Mouse (Mus musculus) layer of hippocampus, postnatal 25 days (tissue): ENCODE data around the gene Tmem130. TPM values are rescaled to one million over a fixed set of nuclear protein-coding genes. Genes with fewer than 3 reads are reported as not detected.
"Not testable (repeated sequence)": the region's sequence is repeated elsewhere in the genome, so short reads cannot be mapped to it uniquely, and the experiment has no call there.

ENCODE experiments used
- DNase-seq, 2 experiments: peaks; one replicate each; pipeline ENCODE4 v3.0.0; 2022; ENCODE audit warnings: mixed read lengths in 2 of 2, low spot score in 1 of 2; ENCODE audit errors: extremely low spot score in 1 of 2
- total RNA-seq, 2 experiments: library from RNA; stranded (reverse); gene quantifications; 2 replicates each; pipeline ENCODE4 v1.2.3; 2021

The Tmem130 gene
- 100 to 1,000 TPM; 121 to 140 TPM for total RNA-seq

DNA sequence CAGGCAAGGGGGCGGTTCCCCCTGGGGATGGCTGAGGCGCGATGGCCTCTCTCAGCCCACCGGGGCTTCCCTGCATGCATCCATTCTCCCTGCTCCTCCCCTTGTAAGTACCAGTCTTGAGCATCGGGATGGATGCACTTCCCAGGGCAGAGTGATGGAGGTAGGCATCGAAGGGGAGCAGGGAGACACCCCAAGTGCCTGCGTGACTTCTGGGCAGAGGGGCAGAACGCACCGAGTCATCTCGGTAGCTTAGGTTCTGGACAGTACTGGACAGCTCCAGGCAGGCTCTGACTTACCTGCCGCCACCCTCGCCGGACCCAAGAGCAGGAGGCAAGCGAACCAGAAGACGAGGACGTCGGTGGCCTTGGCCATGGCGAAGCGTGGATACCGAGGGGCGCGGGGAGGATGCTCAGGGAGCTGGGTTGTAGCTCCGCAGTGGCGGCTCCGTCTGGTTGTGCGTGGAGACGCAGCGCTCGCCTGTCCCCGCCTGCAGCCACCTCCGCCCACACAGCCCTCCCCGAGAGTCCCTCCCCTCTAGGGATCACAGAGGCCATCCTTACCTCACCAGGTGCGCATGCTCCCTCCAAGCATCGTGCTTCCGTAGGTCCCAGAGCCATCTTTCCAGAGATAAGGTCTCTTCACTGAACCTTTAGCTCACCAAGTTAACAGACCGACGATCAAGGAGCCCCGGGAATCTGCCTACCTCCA is at the start of gene Tmem130:
TSS of gene Tmem130 (minus strand) at position 658 of the 708 bp plus-strand sequence.
- peak; percentile 71 to 72 for DNase-seq

DNA sequence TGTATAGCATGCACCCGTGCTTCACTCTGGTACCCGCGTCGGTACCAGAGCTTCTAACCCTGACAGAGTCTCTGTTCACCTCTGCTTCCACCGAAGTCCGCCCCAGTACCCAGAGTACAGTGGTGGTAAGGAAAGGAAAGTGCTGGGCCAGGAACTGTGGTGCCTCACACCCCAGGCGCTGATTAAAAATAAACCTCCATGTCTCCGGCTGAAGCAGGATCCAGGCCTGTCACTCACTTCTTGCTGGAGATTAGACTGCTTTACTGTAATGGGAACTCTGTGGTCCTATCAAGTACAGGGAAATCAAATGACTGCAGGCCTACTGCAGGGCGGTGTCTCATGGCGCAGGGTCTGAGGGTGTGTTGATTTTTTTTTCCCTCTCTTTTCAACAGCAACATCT is 45.3 kb upstream of the Tmem130 start:
- DNase-seq = no peak

DNA sequence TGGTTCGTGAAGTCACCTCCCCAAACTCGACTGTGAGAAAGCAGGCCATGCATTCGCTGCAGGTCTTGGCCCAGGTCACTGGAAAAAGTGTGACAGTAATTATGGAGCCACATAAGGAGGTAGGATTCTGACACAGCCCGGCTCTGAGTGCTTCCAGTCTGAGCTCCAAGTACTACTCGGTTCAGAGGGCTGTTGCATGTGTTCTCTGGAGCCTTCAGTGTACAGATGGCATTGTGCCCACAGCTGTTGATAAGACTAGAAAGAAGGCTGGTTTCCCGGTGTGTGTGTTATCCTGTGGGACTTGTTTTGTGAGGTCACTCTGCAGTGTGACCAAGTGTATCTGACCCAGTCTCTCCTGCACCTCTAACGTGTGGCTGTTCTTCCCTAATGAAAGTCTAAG is 42.6 kb upstream of the Tmem130 start:
- DNase-seq = no peak

DNA sequence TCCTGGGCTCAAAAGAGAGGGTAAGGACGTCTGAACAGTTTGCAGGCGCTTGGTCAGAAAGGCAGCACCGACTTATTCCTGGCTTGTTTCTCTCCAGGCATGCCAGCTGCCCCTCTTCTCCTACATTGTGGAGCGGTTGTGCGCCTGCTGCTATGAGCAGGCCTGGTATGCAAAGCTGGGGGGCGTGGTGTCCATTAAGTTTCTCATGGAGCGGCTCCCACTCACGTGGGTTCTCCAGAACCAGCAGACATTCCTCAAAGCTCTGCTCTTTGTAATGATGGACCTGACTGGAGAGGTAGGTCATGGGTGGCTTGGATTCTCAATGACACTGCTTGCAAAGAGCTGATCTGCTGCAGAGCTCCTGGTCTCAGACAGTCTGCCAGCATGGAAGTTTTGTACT is 41.4 kb upstream of the Tmem130 start:
- no peak for DNase-seq

DNA sequence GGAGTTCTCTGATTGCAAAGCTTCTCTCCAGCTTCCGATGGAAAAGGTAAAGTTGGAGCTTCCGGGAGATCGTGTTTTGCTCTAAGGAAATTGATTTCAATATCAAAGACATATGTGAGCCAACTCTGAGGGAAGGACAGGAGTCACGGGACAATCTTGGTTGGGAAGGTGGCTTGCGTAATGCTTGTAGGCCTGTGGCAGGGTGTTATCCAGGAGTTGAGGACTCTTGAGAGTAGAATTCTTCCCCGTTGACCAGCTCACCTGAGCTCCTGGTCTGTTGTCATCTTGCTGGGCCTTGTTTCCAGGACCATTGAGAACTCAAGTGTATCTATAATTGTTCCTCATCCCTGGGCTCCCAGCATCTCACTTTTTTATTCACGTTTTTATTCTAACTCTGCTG is 35.5 kb upstream of the Tmem130 start:
- DNase-seq = no peak

DNA sequence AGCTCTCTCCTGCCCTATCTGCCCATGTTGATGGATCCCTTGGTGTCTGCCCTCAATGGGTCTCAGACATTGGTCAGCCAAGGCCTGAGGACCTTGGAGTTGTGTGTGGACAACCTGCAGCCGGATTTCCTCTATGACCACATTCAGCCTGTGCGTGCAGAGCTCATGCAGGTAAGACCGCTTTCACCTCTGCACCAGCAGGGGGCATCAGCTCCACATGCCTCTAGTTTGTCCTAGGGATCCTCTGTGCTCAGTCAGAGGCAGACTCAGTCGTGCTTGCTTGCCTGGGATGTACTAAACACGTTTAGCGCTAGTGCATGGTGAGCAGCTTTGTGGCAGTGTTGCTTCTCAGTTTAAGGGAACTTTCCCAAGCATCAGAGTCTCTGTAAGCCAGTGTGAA is 33.1 kb upstream of the Tmem130 start:
- peak in 1 of 2 experiments; percentile 29 for DNase-seq

DNA sequence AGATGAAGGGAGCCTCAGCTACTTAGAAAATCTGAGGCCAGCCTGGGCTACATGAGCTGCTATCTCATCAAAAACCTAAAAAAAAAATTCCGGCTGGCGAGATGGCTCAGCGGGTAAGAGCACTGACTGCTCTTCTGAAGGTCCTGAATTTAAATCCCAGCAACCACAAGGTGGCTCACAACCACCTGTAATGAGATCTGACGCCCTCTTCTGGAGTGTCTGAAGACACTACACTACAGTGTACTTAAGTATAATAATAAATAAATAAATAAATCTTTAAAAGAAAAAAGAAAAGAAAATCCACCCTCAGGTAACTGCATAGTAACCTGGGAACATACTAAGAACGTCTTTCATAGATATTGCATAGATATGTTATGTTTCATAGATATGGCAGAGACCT is 31.8 kb upstream of the Tmem130 start:
- no peak for DNase-seq

DNA sequence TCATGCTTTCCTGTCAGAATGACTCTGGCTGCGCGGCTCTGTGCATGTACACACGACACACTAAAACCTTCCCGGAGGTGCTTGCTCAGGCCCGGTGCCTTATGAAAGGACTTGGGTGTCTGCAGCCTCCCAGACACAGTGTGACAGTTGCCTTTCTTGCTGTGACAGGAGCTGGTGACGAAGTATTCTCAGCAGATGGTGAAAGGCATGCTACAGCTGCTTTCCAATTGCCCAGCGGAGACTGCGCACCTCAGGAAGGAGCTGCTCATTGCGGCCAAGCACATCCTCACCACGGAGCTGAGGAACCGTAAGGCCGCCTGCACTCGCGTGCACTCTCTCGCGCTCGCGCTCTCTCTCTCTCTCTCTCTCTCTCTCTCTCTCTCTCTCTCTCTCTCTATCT is 24.8 kb upstream of the Tmem130 start:
- no peak for DNase-seq

DNA sequence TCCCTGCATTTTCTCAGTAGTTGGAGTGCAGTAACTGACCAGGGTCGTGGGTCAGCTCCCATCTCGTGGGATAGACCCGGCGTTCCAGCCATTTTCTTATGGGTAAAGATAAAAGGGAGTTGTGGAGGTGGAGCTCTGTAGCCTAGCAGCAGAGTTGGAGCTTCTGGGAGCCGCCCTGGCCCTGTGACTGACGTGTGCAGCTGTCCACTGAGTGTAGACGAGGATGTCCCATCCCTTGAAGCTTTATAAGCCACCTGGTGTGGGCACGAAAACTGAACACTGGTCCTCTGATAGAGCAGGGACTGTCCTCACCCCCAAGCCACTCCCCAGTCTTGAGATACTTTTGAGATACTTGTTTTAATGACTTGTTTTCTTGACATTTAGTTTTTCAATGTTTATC is 19.0 kb upstream of the Tmem130 start:
- no peak for DNase-seq

DNA sequence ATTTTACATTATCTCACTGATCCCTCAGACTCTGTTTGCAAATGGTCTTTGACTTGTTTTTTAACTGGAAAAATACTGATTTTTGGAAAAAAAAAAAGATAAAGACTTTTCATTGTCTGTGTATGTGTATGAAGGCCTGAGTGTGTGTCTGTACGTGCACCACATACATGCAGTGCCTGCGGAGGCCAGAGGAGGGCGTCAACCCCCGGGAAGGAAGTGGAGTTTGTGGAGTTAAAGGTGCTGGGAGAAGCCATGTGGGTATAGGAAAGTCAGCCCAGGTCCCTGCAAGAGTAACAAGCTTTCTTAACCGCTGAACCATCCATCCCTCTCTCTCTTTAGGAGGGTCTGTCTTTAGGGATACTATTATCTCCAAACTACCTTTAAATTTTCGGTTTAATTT is 11.6 kb upstream of the Tmem130 start:
- DNase-seq = no peak

DNA sequence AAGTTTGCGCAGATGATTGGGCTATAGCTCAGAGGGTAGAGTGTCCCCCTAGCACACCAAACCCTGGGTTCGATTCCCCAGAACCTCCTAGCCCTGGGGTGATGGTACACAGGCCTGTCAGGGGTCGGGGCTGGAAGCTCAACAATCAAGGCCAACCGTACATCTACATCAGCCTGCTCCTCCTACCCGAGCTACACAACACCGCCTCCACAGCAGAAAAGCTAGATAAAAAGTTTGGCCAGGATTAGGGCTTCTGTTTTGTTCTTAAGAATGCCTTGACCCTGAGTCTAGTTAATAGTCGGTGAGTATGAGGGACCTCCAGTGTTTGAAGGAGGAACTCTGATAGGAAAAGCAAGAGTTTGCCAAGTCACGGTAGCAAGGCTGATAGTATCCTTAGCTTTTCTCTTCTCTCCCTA is 7.5 kb upstream of the Tmem130 start:
- DNase-seq = no peak

DNA sequence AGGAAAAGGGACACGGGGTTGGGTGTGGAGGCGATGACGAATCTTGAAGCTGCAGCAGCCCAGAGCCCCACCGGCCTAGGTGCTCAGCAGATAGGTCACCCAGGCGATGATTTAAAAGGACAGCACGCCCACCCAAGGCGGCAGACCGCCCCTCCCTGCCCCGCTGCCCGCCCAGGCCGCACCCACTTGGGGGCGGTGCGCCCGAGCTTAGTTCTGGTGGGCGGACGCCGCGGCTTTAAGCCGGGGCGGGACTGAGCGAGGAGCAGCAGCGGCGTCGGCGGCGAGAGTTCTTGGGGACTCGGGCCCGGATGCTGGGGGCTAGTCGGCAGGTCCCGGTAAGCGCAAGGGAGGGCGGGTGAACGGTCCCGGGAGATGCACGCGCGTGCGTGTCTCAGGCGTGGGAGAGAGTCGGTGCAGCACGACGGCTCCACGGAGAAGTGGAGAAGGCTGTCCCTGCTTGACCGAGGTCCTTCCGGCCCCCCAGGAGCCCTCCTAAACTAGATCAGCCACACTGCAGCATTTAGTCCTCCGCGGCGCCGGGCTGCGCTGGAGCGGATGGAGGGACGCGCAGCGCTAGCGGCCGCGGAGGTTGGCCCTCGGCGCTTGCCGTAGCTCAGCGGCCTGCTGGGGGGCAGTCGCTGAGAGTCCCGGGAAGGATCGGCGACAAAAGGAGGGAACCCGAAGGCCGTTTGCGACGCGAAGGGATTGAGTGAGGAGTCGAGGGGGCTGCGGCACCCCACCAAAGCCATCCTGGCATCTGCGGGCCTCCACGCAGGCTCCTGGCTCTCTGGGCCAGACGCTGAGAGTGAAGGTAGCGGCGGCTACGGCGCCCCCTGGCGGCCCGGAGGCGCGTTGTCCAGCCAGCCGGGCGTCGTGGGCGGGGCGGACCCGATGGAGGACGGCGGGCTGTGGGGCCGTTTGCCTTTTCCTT is 6.6 kb upstream of the Tmem130 start:
- DNase-seq = peak; percentile 86 to 98

DNA sequence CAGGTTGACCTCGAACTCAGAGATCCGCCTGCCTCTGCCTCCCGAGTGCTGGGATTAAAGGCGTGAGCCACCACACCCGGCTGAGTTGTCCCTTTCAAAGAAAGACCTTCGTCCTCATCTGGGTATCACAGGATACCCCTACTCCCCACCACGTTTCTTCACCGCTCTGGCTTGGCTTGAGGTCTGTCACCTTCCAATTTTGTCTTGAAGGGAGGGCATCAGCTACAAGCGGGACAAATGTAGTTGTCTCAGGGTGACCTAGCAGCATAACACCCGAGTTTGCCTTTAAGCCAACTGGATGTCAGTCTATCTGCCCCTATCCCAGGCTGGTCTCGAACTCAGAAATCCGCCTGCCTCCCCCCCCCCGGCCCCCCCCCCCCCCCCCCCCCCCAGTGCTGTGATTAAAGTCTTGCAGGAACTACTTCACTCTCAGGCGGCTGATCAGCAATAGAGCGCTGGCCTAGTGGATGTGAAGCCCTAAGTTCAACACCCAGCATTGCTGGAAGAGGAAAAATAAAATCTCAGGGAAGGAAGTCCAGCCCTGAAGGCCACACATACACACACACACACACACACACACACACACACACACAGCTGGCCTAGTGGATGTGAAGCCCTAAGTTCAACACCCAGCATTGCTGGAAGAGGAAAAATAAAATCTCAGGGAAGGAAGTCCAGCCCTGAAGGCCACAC is 5.6 kb upstream of the Tmem130 start, which contains the start of gene Trrap:
TSS of gene Trrap (plus strand) at position 627 of the 693 bp plus-strand sequence.
- not testable (repeated sequence) for DNase-seq

DNA sequence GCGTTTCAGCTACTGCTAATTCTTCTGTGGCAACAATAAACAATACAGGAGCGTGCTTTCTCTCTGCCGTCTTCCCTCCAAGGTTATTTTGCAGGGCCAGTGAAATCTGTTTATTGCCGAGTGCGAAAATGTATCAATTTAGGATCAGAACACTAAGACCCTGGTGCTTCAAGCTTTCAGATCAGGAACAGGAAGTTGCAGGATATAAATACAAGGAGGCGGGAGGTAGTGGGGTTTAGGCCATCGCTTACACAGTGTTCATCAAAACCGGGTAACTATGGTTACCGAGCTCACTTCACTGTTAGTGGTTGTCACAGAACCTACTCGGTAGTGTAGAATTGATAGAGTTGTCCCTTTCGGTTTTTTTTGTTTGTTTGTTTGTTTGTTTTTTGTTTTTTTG is 5.0 kb upstream of the Tmem130 start:
- DNase-seq = no peak

DNA sequence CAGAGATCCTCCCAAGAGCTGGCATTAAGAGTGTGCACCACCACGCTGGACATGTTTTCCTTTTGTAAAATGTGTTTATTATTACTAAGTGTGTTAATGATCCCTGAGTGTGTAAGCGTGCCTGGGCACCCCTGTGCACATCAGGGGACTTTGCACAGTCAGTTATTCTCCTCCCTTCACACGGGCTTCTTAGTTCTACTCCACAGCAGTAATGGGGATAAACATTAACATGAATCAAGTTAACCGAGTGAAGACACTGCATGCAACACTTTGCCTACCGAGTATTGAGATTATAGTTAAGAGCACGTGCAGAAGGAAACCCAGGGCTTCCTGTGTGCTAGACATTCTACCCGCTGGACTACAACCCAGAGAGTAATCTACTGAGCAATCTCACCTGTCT is 4.4 kb upstream of the Tmem130 start:
- no peak for DNase-seq

DNA sequence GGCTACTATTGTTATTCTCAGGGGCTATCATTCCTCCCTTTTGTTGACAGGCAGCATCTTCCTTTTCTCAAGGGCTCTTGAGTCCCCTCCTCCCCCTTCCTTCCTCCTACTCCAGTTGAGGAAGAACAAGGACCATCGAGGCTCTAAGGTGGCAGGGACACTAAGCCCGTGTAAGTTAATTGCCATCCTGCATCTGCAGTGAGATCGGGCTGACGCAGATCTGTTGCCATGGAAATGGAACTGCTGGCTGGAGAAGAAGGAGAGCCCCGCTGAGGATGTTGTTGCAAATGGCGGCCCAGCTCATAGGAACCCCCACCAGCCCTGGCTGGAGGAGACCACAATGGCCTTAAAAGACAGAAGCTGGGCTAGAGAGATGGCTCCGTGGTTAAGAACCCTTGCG is 3.2 kb downstream of the Tmem130 start:
- DNase-seq = peak in 1 of 2 experiments; percentile 21

DNA sequence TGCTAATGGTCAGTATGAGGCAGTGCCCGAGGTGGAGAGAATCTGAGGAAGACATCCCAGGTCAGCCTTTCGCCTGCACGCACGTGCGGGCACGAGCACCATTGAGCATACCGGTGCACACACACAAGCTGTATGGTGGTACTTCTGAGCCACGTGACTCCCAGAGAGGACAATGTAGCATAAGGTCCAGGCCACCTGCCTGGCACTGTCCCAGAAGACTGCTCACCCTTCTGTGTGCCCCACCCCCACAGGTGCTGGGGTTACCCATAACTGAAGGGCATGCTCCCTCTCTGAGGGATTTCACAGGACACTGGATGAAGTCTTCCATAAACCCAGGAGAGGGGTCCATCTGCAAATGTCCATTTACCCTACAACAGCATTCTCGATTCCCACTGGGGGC is 4.2 kb downstream of the Tmem130 start:
- DNase-seq = no peak

DNA sequence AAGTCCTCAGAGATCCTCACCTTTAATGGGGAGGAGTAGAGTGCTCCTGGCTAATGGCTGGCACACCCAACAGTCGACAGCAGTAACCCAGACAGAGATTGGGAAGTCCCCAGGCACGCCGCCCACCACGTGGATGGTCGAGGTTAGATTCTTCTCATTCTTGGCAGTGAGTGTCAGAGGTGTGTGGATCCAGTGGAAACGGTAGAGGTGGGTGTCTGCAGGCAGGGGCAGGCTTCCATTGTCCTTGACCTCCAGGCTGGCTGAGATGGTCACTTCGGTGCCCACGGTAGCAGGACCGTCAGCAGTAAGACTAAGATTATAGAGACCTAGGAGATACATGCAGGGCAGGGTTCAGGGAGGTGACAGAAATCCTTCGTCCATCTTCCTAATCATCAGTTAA is 6.4 kb downstream of the Tmem130 start:
- no peak for DNase-seq

DNA sequence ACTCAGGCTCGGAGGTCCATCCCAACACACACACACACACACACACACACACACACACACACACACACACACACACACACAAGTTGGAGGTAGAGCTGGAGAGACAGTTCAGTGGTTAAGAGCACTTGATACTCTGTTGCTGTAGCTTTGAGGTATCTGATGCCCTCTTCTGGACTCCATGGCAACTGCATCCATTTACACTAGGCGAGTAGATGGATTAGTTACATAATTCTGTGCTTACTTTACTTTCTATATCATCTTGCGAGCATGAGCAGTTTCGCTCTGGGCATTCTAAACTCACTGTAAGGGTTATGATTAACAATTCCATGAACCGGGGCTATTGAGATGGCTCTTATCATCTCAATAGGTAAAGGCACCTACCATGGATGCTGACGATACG is 8.6 kb downstream of the Tmem130 start:
- DNase-seq = peak in 1 of 2 experiments; percentile 66

DNA sequence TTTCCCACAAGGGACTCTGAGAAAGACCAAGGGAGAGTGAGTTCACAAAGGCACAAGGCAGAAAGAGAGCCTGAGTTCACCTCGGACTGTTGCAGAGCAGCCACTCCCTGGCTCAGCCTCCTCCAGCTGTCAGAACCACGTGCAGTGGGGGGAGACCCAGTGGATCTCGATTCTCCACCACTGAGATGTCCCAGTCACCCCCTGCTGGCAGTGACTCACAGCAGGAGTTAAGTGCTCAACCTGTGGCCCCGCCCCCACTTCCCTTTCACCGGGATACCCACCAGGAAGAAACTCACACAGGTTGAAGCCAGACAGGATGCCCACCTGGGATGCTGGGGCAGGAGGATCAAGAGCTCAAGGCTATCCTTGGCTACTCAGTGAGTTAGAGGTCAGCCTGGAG is 9.2 kb downstream of the Tmem130 start:
- no peak for DNase-seq

DNA sequence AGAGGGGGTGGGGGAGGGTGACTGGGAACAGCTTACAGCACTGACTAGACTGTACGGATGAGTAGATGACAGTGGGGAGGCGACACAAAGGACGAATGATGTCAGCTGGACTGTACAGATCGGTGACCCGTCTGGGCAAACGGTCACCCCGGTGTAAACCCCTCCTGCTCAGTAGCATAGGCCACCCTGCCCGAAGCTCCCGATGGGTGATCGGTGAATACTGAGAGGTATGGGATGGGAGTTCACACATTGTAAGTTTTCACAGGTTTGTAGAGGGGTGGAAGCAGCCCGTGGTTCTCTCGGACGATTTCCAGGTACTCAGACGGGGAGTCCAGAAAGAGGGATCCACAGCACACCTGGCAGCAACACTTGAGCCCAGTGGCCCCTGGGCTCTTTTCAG is 24.5 kb downstream of the Tmem130 start:
- no peak for DNase-seq
